Mouse (Mus musculus) thymus, adult 2 months (tissue): ENCODE results near the gene Spata5. TPM values are rescaled to one million over a fixed set of nuclear protein-coding genes. Genes with fewer than 3 reads are reported as not detected.

Experiments used
- DNase-seq: peaks from one replicate; pipeline ENCODE4 v3.0.0; 2021
- H3K27ac ChIP-seq: fragments of 200-500 bp; 2 replicates; pipeline ENCODE4 v1.5.1; 2012; ENCODE audit warnings: low read length, control low read depth; ENCODE audit not compliant: control insufficient read depth, insufficient read depth
- H3K27me3 ChIP-seq: fragments of 200-500 bp; 2 replicates; pipeline ENCODE4 v1.6.1; 2012; ENCODE audit warnings: mild to moderate bottlenecking, low read length, moderate library complexity, mixed read lengths; ENCODE audit not compliant: control insufficient read depth, insufficient read depth
- H3K36me3 ChIP-seq: fragments of 200-500 bp; 2 replicates; pipeline ENCODE4 v1.6.1; 2012; ENCODE audit warnings: mild to moderate bottlenecking, low read length, moderate library complexity; ENCODE audit not compliant: control insufficient read depth, insufficient read depth
- H3K4me1 ChIP-seq: fragments of 200-500 bp; replicated peaks from 2 replicates; pipeline ENCODE4 v1.6.1; 2012; ENCODE audit warnings: low read length; ENCODE audit not compliant: control insufficient read depth, insufficient read depth
- H3K4me3 ChIP-seq: fragments of 200-500 bp; 2 replicates; pipeline ENCODE4 v1.5.1; 2012; ENCODE audit warnings: mild to moderate bottlenecking, low read length, control low read depth, moderate library complexity; ENCODE audit not compliant: control insufficient read depth, insufficient read depth
- CTCF ChIP-seq: fragments of 200-500 bp; IDR thresholded peaks from 2 replicates; pipeline ENCODE4 v1.5.1; 2012; ENCODE audit warnings: mild to moderate bottlenecking, control low read depth, low read length, moderate library complexity, borderline replicate concordance; ENCODE audit not compliant: control insufficient read depth, poor library complexity, insufficient read depth; ENCODE audit errors: extremely low read depth
- POLR2A ChIP-seq: fragments of 200-500 bp; IDR thresholded peaks from 2 replicates; pipeline ENCODE4 v1.6.1; 2012; ENCODE audit warnings: mild to moderate bottlenecking, low read length, control low read depth, moderate library complexity; ENCODE audit not compliant: control insufficient read depth, poor library complexity, insufficient read depth; ENCODE audit errors: extremely low read depth
- WGBS: fragments of 180-500 bp; shearing (Covaris S2); methylation state at CpG from one replicate; pipeline ENCODE4 v1.1.7; 2018; 5-methylcytosine and 5-hydroxymethylcytosine counted together
- polyA plus RNA-seq: library from polyadenylated mRNA; depleted of rRNA; stranded (reverse); fragments of >200 nt; gene quantifications from 2 replicates; pipeline ENCODE4 v1.2.3, GENCODE M21; 2012; rRNA removed

The Spata5 gene
- polyA plus RNA-seq, 1 experiment: 3.2 TPM

- peak; percentile 3 for DNase-seq
- WGBS: 3% methylated on average over 10 of the region's 10 CpGs
- Histone ChIP-seq H3K4me1 (peaks cover 15% of the 10 kb centered on the region), H3K4me3 (no peak overlapping the region), H3K27ac (no peak overlapping the region), H3K36me3 (no peaks in the 10 kb centered on the region), H3K27me3 (no peaks in the 10 kb centered on the region)
- no peak for TF ChIP-seq CTCF
- no peak for TF ChIP-seq POLR2A
Measured at GRCm38 (mm10) chr3:37605876-37606238, 186.2 kb downstream of the Spata5 start.

GRCm38 (mm10) chr3:37608926-37609325 lies 189.2 kb downstream of the Spata5 start:
- 97% methylated on average over 4 of the region's 4 CpGs for WGBS
- H3K4me1 ChIP-seq: peaks cover 12% of the 10 kb centered on the region
- no peak overlapping the region for H3K27ac ChIP-seq
- DNase-seq: peak; percentile 35
- no peaks in the 10 kb centered on the region for H3K27me3 ChIP-seq
- H3K36me3 ChIP-seq: no peaks in the 10 kb centered on the region
- TF ChIP-seq POLR2A: no peak
- no peak overlapping the region for H3K4me3 ChIP-seq

GRCm38 (mm10) chr3:37610670-37611069 lies 191.0 kb downstream of the Spata5 start:
- Histone ChIP-seq H3K36me3 (no peaks in the 10 kb centered on the region), H3K27ac (no peak overlapping the region), H3K4me3 (no peak overlapping the region), H3K4me1 (peaks cover 9% of the 10 kb centered on the region), H3K27me3 (no peaks in the 10 kb centered on the region)
- WGBS: 98% methylated on average over 2 of the region's 2 CpGs
- no peak for TF ChIP-seq POLR2A
- TF ChIP-seq CTCF: no peak
- no peak for DNase-seq

GRCm38 (mm10) chr3:37613722-37614121 lies 194.0 kb downstream of the Spata5 start:
- 32% methylated on average over 10 of the region's 10 CpGs for WGBS
- Histone ChIP-seq H3K4me1 (peaks cover 5% of the 10 kb centered on the region), H3K27me3 (no peaks in the 10 kb centered on the region), H3K4me3 (no peak overlapping the region), H3K27ac (no peak overlapping the region), H3K36me3 (no peaks in the 10 kb centered on the region)
- peak; percentile 12 for DNase-seq
- TF ChIP-seq CTCF: no peak
- no peak for TF ChIP-seq POLR2A

GRCm38 (mm10) chr3:37614878-37615650 lies 195.4 kb downstream of the Spata5 start:
- no peak overlapping the region for H3K4me3 ChIP-seq
- WGBS: 95% methylated on average over 10 of the region's 10 CpGs
- peaks cover 5% of the 10 kb centered on the region for H3K4me1 ChIP-seq
- no peak overlapping the region for H3K27ac ChIP-seq
- no peaks in the 10 kb centered on the region for H3K36me3 ChIP-seq
- no peaks in the 10 kb centered on the region for H3K27me3 ChIP-seq
- DNase-seq: no peak
- TF ChIP-seq CTCF (no peak), POLR2A (no peak)

- H3K27ac ChIP-seq: no peak overlapping the region
- peaks cover 5% of the 10 kb centered on the region for H3K4me1 ChIP-seq
- DNase-seq: no peak
- TF ChIP-seq POLR2A: no peak
- TF ChIP-seq CTCF: no peak
- no peaks in the 10 kb centered on the region for H3K27me3 ChIP-seq
- 51% methylated on average over 21 of the region's 21 CpGs for WGBS
- no peak overlapping the region for H3K4me3 ChIP-seq
- no peaks in the 10 kb centered on the region for H3K36me3 ChIP-seq
Measured at GRCm38 (mm10) chr3:37616586-37617547, 197.2 kb downstream of the Spata5 start.

Other genes with a start within 250 kb of the Spata5 start
- 0.05 and 0.08 TPM in 2 replicates for gene Il21, start 187.3 kb upstream of the Spata5 start, polyA plus RNA-seq
- 1.2 and 1.5 TPM in 2 replicates for gene Bbs12, start 107.3 kb upstream of the Spata5 start, polyA plus RNA-seq
- 0.09 and 0.33 TPM in 2 replicates for gene Cetn4, start 107.2 kb upstream of the Spata5 start, polyA plus RNA-seq
- 0.45 and 0.66 TPM in 2 replicates for gene Fgf2, start 71.5 kb upstream of the Spata5 start, polyA plus RNA-seq
- 16.8 and 18.7 TPM in 2 replicates for gene Nudt6, start 315 bp downstream of the Spata5 start, polyA plus RNA-seq
- gene Spry1, start 220.1 kb downstream of the Spata5 start, polyA plus RNA-seq: 10.0 and 12.7 TPM in 2 replicates